Mouse (Mus musculus) spleen, postnatal 14 days (tissue): Measurements from ENCODE around the gene Srbd1.
A peak's percentile ranks its signal among the peaks of the same experiment; 100 is the strongest.

Experiments
- DNase-seq, 2 experiments: peaks; one replicate each; pipeline ENCODE4 v3.0.0; 2021 to 2022; ENCODE audit warnings: low spot score in 2 of 2

Srbd1 gene

DNA sequence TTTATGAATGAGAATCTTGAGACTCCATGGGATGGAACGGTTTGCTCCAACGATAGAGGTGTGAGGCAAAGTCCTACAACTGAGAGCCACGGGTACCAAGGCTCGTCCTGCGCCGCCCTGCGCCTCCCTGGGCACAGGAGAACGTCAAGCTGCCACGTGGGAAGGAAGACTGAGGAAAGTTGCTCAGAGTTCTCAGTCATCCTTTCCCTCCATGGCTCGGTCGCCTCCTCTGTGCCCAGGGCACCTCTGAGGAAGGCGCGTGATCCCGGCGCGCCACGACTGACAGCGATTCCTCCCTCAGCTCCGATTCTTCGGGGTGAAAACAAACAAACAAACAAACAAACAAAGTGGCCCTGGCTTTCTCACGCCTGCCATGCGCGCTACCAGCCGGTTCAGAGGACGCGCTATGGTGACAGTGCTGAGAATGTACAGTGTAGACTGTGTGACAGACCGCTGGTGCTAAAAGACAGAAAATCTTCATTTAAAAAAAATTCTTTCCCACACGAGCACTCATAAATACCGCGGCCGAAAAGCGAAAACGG is 367 bp downstream of the Srbd1 start:
- DNase-seq = peak in 1 of 2 experiments; percentile 15

- no peak for DNase-seq
Observed at GRCm38 (mm10) chr17:86135835-86136234, 9.1 kb downstream of the Srbd1 start.

- DNase-seq = no peak
Observed at GRCm38 (mm10) chr17:86134461-86134860, 10.5 kb downstream of the Srbd1 start.

DNA sequence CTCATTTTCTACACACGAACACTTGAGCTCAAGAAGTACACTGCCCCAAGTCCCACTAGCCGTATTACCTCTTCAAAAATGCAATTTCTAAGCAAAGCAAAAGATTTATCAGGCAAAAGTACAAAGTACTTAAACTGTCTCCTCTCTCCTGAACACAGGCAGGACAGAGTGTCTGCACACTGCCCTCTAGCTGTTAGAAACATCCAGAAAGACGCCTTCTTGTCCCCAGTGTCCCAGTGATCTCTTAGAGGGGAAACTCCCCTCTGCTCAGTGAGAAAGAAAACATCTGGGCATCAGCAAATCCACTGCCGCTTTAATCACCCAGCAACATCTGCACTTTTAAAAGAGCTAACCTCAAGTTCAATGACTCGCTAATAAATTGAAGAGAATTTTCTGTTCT is 12.4 kb downstream of the Srbd1 start:
- no peak for DNase-seq

DNA sequence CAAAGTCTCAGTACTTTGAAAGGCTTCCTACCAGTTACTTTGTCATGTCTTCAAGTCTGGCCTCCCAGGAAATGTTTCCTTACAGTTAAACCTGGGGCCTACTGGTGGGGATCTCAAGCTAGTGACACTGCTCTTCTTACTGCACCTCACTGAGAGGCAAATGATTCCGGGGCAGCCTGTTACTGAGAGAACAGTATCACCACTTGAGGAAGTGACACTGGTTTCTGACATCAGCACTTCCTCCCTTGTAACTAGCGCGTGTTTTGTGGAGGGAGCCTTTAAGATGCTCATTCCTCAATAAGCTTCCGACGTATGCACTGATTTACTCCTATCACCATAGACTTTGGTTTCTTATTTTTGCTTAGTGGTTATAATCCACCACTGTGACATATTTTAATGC is 16.8 kb downstream of the Srbd1 start:
- no peak for DNase-seq

- DNase-seq = no peak
Observed at GRCm38 (mm10) chr17:86125908-86126307, 19.1 kb downstream of the Srbd1 start.

GRCm38 (mm10) chr17:86123146-86123545 is 21.8 kb downstream of the Srbd1 start:
- no peak for DNase-seq

DNA sequence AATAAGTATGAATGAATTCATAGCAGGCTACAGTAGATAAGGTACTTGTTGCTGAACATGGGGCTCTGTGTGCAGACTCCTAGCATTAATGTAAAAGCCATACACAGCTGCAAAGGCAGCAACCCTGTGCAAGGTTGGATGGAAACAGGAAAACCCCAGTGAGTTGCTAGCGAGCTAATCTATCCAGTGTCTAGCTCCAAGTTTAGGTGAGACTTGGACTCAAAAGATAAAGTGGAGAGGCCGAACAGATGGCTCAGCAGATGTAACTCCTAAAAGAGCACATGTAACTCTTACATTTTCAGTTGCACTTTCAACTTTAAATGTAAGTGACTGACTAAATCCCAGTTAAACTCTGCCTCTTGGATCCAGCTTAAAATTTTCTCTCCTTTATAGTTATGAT is 48.1 kb downstream of the Srbd1 start:
- DNase-seq = no peak

DNA sequence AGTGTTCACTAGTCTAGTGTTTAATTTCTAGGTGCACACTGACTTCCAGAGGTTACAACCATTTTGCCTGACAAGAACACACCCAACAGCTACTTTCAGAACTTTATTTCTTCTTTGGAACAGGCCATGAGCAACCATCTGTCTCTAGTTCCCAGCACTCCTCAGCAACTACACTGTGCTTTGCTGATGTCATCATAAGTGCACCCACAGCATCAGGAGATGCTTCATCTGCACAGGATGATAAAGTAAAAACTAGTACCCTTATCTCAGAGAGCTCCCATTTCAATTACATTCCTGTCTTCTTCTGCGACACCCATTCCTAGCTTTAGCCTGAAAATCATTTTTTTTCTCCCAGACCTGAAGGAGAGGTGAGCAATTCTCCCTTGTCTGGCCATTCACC is 51.9 kb downstream of the Srbd1 start:
- no peak for DNase-seq

DNA sequence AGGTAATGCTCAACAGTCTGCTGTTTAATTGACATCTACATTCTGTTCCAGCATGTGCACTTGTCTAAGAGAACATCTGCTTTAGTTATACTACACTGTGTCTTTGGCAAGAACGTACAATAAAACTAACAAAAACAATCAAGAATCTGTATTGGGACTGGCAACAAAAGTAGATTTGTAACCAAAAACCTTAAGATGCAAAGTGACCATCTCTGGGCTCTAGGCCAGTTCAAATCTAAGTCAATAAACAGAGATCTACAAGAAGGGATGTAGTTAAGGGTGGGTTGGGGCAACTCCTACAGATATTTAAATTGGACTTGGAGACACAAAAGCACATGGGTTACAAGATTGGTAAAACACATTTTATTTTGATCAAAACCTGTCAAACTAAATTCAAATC is 53.3 kb downstream of the Srbd1 start:
- DNase-seq = no peak

DNA sequence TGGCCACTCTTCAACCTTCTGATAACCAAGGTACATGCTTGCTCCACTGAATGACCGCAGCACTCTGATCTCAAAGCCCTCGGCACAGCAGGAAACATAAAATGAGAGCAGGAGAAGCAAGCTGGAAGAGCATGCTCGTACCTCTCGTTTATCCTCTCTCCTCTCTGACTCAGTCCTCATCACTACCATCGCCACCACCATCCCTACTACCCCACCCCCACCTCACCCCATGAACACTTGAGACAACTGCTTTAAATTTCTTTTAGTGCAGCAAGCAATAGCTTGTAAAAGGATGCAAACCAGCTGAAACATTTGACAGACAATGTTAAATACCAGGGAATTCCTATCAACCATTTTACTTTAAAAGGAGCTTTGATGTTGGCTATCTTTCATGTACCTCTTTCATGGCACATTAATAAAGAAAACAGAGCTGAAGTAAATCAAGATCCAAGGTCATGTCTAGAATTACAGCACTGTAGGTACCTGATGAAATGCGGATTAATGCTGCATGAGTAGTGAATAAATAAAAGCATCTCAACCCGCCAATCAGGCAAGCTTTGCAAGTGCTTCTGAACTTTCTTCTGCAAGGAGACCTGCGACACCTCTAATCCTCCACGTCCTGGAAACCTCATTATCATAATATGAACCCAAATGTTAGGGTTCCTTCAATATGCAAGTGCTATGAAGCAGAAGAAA is 54.9 kb downstream of the Srbd1 start:
- DNase-seq = no peak

DNA sequence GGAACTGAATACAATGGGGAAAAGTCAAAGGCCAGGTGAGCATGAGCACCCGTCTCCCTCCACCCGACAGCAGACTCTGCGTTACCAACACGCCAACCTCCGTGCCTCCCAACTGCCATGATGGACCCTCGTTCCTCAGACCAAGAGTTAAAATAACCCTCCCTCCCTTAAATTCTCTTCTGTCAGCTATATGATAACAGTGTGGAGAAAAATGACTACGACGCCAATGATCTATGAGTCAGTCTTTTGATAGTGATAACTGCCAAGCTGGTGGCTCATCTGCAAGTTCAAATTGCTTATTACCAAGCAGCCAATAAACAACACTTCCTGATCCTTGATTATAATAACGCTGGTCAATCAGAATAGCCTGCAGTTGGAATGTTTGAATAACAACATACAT is 57.1 kb downstream of the Srbd1 start:
- no peak for DNase-seq

DNA sequence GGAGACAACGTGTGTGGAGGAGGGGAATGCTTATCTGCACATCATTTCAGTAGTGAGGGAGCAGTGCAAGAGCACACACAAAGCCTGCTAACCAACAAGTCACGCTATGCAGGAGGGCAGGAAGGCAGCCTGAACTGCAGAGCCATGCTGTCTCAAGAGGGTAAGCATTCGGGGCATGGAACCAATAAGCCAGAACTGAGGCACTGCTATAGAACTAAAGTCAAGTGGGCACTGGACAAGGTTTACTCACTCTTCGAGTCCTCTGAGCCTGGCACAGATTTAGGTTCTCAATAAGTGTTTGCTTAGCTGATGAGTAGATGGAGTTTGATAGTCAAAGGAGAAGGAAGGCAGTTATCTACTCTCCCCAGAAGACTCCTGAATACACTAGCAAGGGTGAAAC is 58.8 kb downstream of the Srbd1 start:
- DNase-seq = no peak

- DNase-seq = no peak
Observed at GRCm38 (mm10) chr17:86083207-86083606, 61.8 kb downstream of the Srbd1 start.

DNA sequence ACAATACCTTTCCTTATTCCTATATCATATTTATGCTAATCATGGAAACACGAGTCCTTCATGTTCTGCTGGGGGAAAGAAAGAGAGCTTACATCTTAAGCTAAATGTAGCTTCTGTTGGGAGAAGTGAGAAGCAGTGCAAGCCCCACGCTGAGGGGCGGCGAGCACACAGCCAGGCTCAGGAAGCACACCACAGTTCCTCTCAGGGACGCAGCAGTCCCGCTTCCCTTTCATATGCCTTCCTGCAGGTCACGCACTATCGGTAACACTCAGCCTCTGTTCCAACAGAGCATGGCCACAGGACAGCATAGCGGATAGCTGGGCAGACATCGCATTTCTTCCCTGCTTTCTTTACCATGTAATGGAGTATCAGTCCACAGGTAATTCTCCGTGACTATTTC is 66.9 kb downstream of the Srbd1 start:
- no peak for DNase-seq

DNA sequence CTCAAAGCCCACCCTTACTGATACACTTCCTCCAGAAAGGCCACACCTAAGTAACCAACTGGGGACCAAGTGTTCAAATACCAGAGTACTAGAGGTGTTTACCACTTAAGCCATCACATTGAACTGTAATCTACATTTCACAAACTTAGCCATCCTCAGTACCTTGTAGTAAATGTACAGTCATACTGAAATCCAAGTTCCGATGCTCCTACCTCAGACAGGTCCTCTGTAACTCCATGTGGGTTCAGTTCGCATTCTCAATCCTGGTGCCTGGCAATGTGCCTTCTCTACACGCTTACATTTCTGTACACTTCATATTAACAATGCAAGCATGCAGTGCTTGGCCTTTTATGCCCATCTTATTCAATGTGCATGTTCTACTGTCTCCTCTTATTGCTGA is 77.5 kb downstream of the Srbd1 start:
- DNase-seq = no peak

DNA sequence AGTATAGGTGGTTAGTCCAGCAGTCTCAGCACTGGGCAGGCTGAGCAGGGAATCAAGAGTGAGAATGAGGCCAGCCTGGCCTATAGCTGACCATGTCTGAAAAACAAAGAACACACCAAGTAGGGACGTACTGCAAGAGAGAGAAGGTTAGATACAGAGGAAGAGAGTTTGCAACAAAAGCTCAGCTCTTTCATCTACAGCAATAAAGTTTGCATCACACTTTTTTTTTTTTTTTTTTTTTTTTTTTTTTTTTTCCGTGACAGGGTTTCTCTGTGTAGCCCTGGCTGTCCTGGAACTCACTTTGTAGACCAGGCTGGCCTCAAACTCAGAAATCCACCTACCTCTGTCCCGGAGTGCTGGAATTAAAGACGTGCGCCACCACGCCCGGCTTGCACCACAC is 79.1 kb downstream of the Srbd1 start:
- no peak for DNase-seq

GRCm38 (mm10) chr17:86063461-86063860 is 81.5 kb downstream of the Srbd1 start:
- peak in 1 of 2 experiments; percentile 29 for DNase-seq

DNA sequence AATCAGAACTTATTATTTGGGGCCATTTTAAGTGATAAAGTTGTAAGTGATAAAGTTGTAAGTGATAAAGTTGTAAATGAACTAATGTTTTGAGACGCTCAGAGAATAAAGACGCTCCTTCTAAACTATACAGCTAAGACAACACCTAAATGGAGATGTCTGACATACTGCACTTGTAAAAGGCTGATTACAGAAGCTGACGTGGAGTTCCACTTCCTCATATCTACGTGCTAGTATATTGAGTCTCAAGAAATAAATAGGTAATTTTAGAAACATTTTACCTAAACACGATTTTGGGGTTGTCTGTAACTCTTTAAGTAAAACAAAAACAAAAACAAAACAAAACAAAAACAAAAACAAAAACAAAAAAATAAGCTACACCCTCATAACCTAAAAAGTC is 84.1 kb downstream of the Srbd1 start:
- no peak for DNase-seq

DNA sequence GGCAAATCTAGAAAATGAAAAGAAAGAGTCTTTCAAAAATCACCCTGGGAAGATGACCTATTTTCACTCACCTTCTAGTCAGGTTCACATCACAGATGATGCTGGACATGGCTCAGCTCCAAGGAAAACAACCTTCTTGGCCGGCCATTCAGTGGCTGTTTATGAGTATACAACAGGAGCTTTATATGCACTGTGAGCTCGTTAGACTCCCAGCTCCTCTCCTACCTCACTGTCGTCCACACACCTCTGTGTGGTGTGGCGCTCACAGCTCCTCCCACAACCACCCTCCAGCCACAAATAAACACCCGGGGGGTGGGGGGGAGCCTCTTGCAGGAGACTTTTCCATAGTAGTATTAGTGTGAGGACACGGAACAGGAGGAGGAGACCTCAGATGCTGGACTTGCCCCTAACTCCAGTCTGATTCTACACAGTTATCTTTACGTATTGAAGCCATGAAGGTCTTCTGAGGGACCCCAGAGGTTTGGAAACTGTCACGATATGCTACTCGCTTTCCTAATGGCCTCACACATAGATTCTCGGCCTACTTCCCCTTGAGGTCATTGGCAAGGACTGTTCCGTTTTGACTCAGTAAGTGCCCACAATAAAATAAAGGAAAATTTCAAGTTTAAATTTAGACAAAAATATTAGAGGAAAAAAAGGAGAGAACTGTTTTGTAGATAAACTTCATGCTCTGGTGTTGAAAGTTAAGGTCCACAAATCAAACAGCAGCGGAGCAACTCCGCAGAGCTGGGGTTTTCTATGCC is 104.6 kb downstream of the Srbd1 start:
- DNase-seq = no peak

DNA sequence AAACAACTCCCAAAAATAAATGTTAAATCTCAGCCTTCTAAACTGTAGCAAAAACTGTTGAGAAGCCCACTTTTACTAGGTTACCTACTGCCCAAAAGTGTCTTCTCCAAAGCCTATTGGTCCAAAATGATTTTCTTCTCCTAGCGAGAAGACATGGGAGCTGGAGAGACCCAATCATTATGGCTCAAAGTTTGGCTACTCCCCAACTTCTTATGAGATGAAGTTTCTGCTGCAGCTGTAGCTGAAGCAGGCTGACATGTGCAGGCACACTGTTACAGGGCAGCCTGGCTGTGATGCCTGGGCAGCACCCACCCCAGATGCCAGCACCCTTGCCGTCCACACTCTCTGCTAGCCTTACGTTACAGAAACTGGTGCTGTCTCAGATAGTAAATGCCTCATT is 105.2 kb downstream of the Srbd1 start:
- no peak for DNase-seq

GRCm38 (mm10) chr17:86038211-86038648 is 106.7 kb downstream of the Srbd1 start:
- no peak for DNase-seq

DNA sequence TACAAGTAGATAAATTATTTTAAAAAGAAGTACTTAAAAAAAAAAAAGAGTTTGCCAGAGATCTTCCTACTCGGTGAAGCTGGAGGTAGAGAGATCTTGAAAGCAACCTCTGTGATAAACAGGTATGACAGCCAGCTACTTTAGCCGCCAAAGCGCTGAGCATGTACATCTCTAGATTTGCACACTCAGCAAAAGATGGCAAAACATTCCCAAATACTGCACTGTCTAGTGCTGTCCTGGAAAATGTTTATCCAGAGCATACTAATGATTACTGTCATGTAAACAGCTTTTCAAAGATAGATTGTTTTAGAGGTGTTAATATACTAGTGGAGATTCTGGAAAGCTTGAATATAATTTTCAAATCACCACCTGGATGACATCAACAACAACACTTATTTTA is 109.4 kb downstream of the Srbd1 start:
- no peak for DNase-seq
